Mouse (Mus musculus) right cerebral cortex, adult 2 months (tissue): ENCODE measurements at regions not wholly inside any gene's neighbourhood (a gene's known extent, or its start where the extent isn't known, plus 50 kb on each side); places are given as distances from the start of the nearest gene placed in this dataset.

ENCODE experiments used
- DNase-seq, 2 experiments: peaks; one replicate each; pipeline ENCODE4 v3.0.0; 2021 to 2022; ENCODE audit warnings: low spot score in 2 of 2

- DNase-seq: no peak
Observed at GRCm38 (mm10) chr15:67048621-67049020, 547.9 kb upstream of the Lrrc6 start.

- DNase-seq: no peak
Observed at GRCm38 (mm10) chr15:67048148-67048547, 547.4 kb upstream of the Lrrc6 start.

GRCm38 (mm10) chr15:67045920-67046804 lies 545.5 kb upstream of the Lrrc6 start:
- DNase-seq: no peak

GRCm38 (mm10) chr15:67045329-67045728 lies 544.6 kb upstream of the Lrrc6 start:
- DNase-seq: no peak

GRCm38 (mm10) chr15:67044806-67045205 lies 544.1 kb upstream of the Lrrc6 start:
- DNase-seq: no peak

- no peak for DNase-seq
Observed at GRCm38 (mm10) chr15:67042131-67042530, 541.4 kb upstream of the Lrrc6 start.

GRCm38 (mm10) chr15:67040229-67040628 lies 539.5 kb upstream of the Lrrc6 start:
- no peak for DNase-seq

GRCm38 (mm10) chr15:67039421-67039907 lies 538.8 kb upstream of the Lrrc6 start:
- peak; percentile 23 for DNase-seq

GRCm38 (mm10) chr15:67037647-67038046 lies 536.9 kb upstream of the Lrrc6 start:
- no peak for DNase-seq

GRCm38 (mm10) chr15:67036341-67036740 lies 535.6 kb upstream of the Lrrc6 start:
- no peak for DNase-seq

- no peak for DNase-seq
Observed at GRCm38 (mm10) chr15:67033936-67034335, 533.2 kb upstream of the Lrrc6 start.

GRCm38 (mm10) chr15:67031866-67032526 lies 531.3 kb upstream of the Lrrc6 start:
- DNase-seq: no peak

- no peak for DNase-seq
Observed at GRCm38 (mm10) chr15:67030975-67031374, 530.3 kb upstream of the Lrrc6 start.

- DNase-seq: no peak
Observed at GRCm38 (mm10) chr15:67028161-67028560, 527.5 kb upstream of the Lrrc6 start.

- DNase-seq: no peak
Observed at GRCm38 (mm10) chr15:67027751-67028150, 527.0 kb upstream of the Lrrc6 start.

GRCm38 (mm10) chr15:67025746-67026145 lies 525.0 kb upstream of the Lrrc6 start:
- no peak for DNase-seq

GRCm38 (mm10) chr15:67024386-67024785 lies 523.7 kb upstream of the Lrrc6 start:
- no peak for DNase-seq

- DNase-seq: no peak
Observed at GRCm38 (mm10) chr15:67023081-67023480, 522.4 kb upstream of the Lrrc6 start.

GRCm38 (mm10) chr15:67021391-67021790 lies 520.7 kb upstream of the Lrrc6 start:
- DNase-seq: no peak

- no peak for DNase-seq
Observed at GRCm38 (mm10) chr15:67019891-67020290, 519.2 kb upstream of the Lrrc6 start.

GRCm38 (mm10) chr15:67019194-67019661 lies 518.5 kb upstream of the Lrrc6 start:
- DNase-seq: no peak
